Mouse (Mus musculus) kidney, postnatal 0 days (tissue): ENCODE results near the gene Rtn4r. TPM values are rescaled to one million over a fixed set of nuclear protein-coding genes. Genes with fewer than 3 reads are reported as not detected.

ENCODE experiments used
- ATAC-seq: fragments of 200-750 bp; cut with Nextera tagmentation; replicated peaks from 2 replicates; pipeline ENCODE4 v1.8.0; 2017; ENCODE audit warnings: low read depth, moderate number of reproducible peaks, moderate TSS enrichment, moderate library complexity; ENCODE audit not compliant: low FRiP score
- DNase-seq: peaks from one replicate; pipeline ENCODE4 v3.0.0-alpha.2; 2016; ENCODE audit warnings: low spot score
- H3K27ac ChIP-seq: fragments of 300-500 bp; sonication (generic); 2 replicates; pipeline ENCODE4 v1.5.1; 2014; ENCODE audit warnings: mild to moderate bottlenecking
- H3K27me3 ChIP-seq: fragments of 300-500 bp; sonication (generic); 2 replicates; pipeline ENCODE4 v1.6.1; 2014; ENCODE audit warnings: low read length, mixed read lengths; ENCODE audit not compliant: insufficient read depth
- H3K36me3 ChIP-seq: fragments of 300-500 bp; sonication (generic); 2 replicates; pipeline ENCODE4 v1.6.1; 2014; ENCODE audit warnings: low read length, mixed read lengths; ENCODE audit not compliant: insufficient read depth
- H3K4me1 ChIP-seq: fragments of 300-500 bp; sonication (generic); replicated peaks from 2 replicates; pipeline ENCODE4 v1.6.1; 2014; ENCODE audit warnings: antibody characterized with exemption, low read length, mixed read lengths; ENCODE audit not compliant: insufficient read depth
- H3K4me2 ChIP-seq: fragments of 300-500 bp; sonication (generic); 2 replicates; pipeline ENCODE4 v1.6.1; 2014; ENCODE audit warnings: mild to moderate bottlenecking, low read length, moderate library complexity, mixed read lengths
- H3K4me3 ChIP-seq: fragments of 300-500 bp; sonication (generic); replicated peaks from 2 replicates; pipeline ENCODE4 v1.5.1; 2014; ENCODE audit warnings: low read depth, low read length
- H3K9ac ChIP-seq: fragments of 300-500 bp; sonication (generic); 2 replicates; pipeline ENCODE4 v1.6.1; 2014; ENCODE audit warnings: low read depth, low read length
- H3K9me3 ChIP-seq: fragments of 300-500 bp; sonication (generic); replicated peaks from 2 replicates; pipeline ENCODE4 v1.6.1; 2016; ENCODE audit warnings: low read length, inconsistent platforms, mixed read lengths
- CTCF ChIP-seq: IDR thresholded peaks from 2 replicates; pipeline ENCODE4 v1.5.1; 2016; ENCODE audit warnings: antibody characterized with exemption, low read depth, mild to moderate bottlenecking, moderate library complexity
- WGBS: fragments of 180-500 bp; shearing (Covaris S2); extraction: QIAGEN DNeasy Blood & Tissue Kit; methylation state at CpG from one replicate; pipeline ENCODE4 v1.1.7; 2014; 5-methylcytosine and 5-hydroxymethylcytosine counted together
- polyA plus RNA-seq: library from polyadenylated mRNA; unstranded; fragments of >200 nt; fragmentation: Nextera tagmentation; extraction: Ambion mirVana; gene quantifications from 2 replicates; pipeline ENCODE4 v1.2.1, GENCODE M21; 2015

Gene Rtn4r
- polyA plus RNA-seq, 1 experiment from 2014 or later: 1.2 TPM

DNA sequence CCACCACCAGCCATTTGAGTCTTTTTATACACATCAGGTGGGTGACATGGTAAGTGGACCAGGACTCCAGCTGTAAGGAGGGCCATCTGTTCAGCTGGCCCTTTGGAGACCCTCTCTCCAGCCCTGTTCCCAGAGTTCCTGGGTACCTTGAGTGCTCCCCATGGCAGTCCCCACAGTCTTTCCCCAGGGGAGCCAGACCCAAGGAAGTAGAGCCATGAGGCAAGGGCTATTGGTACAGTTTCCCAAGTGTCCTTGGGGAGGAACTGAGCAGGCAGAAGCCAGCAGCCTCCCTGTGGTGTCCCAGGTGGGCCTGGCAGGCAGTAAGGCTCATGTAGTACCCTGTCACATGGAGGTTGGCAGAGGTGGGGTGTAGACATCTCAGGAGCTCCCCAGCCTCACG is 4.6 kb downstream of the Rtn4r start:
- Histone ChIP-seq H3K4me2 (no peak overlapping the region), H3K36me3 (no peaks in the 10 kb centered on the region), H3K27me3 (peaks cover 13% of the 10 kb centered on the region; the same call in 1 of the 2 replicates), H3K9me3 (no peaks in the 10 kb centered on the region), H3K4me1 (0 out of 2 replicates have a peak, but pooled peaks cover 6% of the 10 kb centered on the region), H3K27ac (no peak overlapping the region), H3K4me3 (no peak overlapping the region), H3K9ac (no peak overlapping the region)
- no peak for DNase-seq
- 80% methylated on average over 1 of the region's 1 CpGs for WGBS
- no peak for TF ChIP-seq CTCF
- ATAC-seq: no peak

DNA sequence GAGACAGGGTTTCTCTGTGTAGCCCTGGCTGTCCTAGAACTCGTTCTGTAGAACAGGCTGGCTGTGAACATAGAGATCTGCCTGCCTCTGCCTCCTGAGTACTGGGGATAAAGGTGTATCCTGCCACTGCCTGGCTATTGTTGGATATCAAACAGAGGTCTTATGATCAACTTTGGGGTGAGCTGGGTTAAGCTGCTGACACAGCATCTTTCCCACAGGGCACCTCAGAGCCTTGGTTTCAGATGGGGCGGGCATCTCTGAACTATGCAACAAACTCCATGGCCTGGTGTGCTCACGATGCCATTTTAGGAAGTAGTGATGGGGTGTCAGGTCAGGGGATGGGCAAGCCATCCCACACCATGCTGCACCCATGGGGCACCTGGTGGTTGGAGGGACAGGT is 5.1 kb downstream of the Rtn4r start:
- DNase-seq: no peak
- H3K36me3 ChIP-seq: no peaks in the 10 kb centered on the region
- no peak for ATAC-seq
- H3K4me2 ChIP-seq: no peak overlapping the region
- H3K9ac ChIP-seq: no peak overlapping the region
- H3K4me1 ChIP-seq: 0 out of 2 replicates have a peak, but pooled peaks cover 6% of the 10 kb centered on the region
- H3K27me3 ChIP-seq: peaks cover 11% of the 10 kb centered on the region; the same call in 1 of the 2 replicates
- no peaks in the 10 kb centered on the region for H3K9me3 ChIP-seq
- TF ChIP-seq CTCF: no peak
- no peak overlapping the region for H3K27ac ChIP-seq
- no peak overlapping the region for H3K4me3 ChIP-seq
- 96% methylated on average over 3 of the region's 3 CpGs for WGBS

DNA sequence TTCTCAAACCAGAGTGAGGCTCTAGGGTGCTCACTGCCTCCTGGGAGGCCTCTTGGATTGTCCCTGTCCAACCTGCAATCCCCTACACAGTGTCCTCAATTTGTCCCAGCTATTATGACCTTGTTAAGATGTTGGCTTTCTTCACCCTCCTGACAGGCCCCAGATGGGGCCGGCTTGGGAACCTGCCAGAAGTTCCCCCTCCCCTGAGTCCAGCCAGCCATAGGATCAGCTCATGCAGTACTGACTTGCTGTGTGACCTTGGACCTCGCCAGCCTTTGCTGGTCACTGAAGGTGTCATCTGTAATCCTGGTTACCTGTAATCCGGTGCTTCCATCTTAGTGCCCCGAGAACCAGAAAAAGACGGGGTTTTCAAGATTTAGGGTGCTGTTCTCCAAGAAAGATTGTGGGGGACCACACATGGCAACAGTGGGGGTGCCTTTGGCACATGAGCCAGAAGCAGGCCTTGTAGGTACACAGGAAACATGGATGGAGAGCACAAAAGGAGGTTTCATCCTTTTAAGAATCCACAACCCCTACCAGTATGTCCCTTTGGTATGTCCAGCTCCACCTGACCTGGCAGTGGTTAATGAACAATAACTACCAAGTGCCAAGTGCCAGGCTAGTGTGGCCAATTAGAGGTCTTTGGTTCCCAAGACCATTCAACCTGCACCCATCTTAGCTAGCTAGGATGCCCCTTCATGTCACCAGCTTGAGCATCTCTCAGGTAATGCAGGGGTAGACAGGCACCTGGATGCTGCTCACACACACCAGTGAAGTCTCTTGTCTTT is 5.9 kb downstream of the Rtn4r start:
- no peak for TF ChIP-seq CTCF
- Histone ChIP-seq H3K9me3 (no peaks in the 10 kb centered on the region), H3K27me3 (peaks cover 5% of the 10 kb centered on the region; the same call in 1 of the 2 replicates), H3K9ac (no peak overlapping the region), H3K4me1 (0 out of 2 replicates have a peak, but pooled peaks cover 3% of the 10 kb centered on the region), H3K36me3 (no peaks in the 10 kb centered on the region), H3K4me3 (no peak overlapping the region), H3K4me2 (no peak overlapping the region), H3K27ac (no peak overlapping the region)
- WGBS: 82% methylated on average over 5 of the region's 5 CpGs
- DNase-seq: no peak
- no peak for ATAC-seq

DNA sequence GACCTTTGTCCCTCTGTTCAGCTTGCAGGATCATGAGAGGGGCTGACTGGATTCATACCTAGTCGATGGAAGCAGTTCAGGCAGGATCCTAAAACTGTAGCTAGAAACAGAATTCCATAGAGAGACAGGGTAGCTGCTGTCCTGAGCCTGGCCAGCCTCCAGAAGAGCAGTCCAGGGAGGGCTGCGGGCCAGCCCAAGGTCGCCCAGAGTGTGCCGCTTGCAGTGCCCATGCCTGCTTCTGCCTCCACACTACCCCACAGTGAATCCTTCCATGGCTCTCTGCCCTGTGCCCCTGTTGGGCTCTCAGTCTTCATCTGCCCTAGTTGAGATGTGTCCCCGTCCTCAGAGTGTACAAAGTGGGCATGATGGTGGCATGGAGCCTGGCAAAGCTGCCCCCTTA is 7.8 kb downstream of the Rtn4r start:
- no peaks in the 10 kb centered on the region for H3K27me3 ChIP-seq
- 0 out of 2 replicates have a peak, but pooled peaks cover 3% of the 10 kb centered on the region for H3K4me1 ChIP-seq
- H3K4me3 ChIP-seq: no peak overlapping the region
- no peaks in the 10 kb centered on the region for H3K36me3 ChIP-seq
- no peaks in the 10 kb centered on the region for H3K9me3 ChIP-seq
- H3K9ac ChIP-seq: no peak overlapping the region
- ATAC-seq: no peak
- no peak overlapping the region for H3K27ac ChIP-seq
- WGBS: 76% methylated on average over 5 of the region's 5 CpGs
- TF ChIP-seq CTCF: no peak
- DNase-seq: no peak
- H3K4me2 ChIP-seq: no peak overlapping the region

DNA sequence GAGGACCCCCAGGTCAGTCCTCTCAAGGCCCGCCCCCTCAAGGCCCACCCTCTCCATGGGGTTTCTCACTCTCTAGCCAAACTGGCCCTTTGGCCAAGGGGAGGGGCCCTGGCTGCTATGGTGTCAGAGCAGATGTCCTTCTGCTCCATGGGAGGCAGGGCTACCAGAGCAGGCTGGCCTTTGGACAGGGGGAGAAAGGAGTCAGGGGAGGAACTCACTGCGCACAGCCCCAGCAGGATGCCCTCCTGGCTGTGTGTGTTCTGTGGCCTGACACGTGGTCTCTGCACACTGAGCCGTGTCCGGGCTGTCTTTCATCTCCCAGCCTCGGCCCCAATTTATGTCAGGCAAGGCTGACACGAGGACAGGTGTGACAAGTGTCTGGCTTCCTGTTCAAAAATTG is 8.6 kb downstream of the Rtn4r start:
- Histone ChIP-seq H3K4me2 (no peak overlapping the region), H3K27me3 (no peaks in the 10 kb centered on the region), H3K27ac (no peak overlapping the region), H3K4me1 (0 out of 2 replicates have a peak, but pooled peaks cover 3% of the 10 kb centered on the region), H3K4me3 (no peak overlapping the region), H3K9ac (no peak overlapping the region), H3K9me3 (no peaks in the 10 kb centered on the region), H3K36me3 (no peaks in the 10 kb centered on the region)
- TF ChIP-seq CTCF: no peak
- 31% methylated on average over 7 of the region's 7 CpGs for WGBS
- DNase-seq (peak; percentile 40), ATAC-seq (peak; percentile 95)

DNA sequence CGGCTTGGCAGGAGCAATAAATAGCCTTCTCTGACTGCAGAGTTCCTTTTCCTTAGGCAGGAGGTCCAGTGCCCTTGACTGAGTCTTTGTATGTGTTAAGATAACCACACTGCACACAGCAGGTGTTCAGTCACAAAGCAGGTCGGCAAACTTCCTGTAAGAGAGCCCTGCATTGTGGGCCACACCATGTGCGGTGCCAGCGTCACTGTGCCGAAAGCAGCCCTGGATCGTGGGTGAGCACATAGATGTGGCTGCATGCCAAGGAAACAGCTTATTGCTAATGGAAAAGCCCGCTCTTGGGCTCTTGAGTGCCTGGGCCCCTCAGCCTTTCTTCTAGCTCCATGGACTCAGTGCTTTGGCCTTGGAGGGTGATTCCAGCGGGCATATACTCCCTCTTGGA is 16.8 kb downstream of the Rtn4r start:
- Histone ChIP-seq H3K27ac (no peak overlapping the region), H3K9me3 (no peaks in the 10 kb centered on the region), H3K27me3 (no peaks in the 10 kb centered on the region), H3K9ac (no peak overlapping the region), H3K4me2 (no peak overlapping the region), H3K4me3 (no peak overlapping the region), H3K4me1 (0 out of 2 replicates have a peak, but pooled peaks cover 4% of the 10 kb centered on the region), H3K36me3 (no peaks in the 10 kb centered on the region)
- ATAC-seq: peak; percentile 38; the same call in 1 of the 2 replicates
- no peak for DNase-seq
- 63% methylated on average over 8 of the region's 8 CpGs for WGBS
- TF ChIP-seq CTCF: no peak
